Mouse (Mus musculus) leukemia stem cell, adult 10-12 weeks (primary cell): Measurements from ENCODE around the gene Rfxap. TPM values are rescaled to one million over a fixed set of nuclear protein-coding genes. Genes with fewer than 3 reads are reported as not detected.

Experiments
- polyA plus RNA-seq: library from polyadenylated mRNA; stranded (reverse); fragments of >175 nt; gene quantifications from 2 replicates; pipeline ENCODE4 v1.2.3, GENCODE M21; 2012; ENCODE audit warnings: low replicate concordance

The Rfxap gene
- polyA plus RNA-seq, result 41.6 and 67.5 TPM in 2 replicates

GRCm38 (mm10) chr3:54807666-54808217 is at the start of gene Rfxap:
Gene Rfxap (minus strand): TSS chr3:54807791.

GRCm38 (mm10) chr3:54755145-54756041 is 52.2 kb downstream of the Rfxap start, which contains the start of gene Smad9:
Gene Smad9 (plus strand): TSS chr3:54755582.

Other genes with a start within 250 kb of the Rfxap start
- 3.1 and 10.8 TPM in 2 replicates for gene Supt20, start 115.0 kb downstream of the Rfxap start, polyA plus RNA-seq
- gene Gm21958, start 93.4 kb downstream of the Rfxap start, polyA plus RNA-seq, result not detected in 2 replicates
- 6.1 and 22.6 TPM in 2 replicates for gene Exosc8, start 72.4 kb downstream of the Rfxap start, polyA plus RNA-seq
- gene Alg5, start 72.3 kb downstream of the Rfxap start, polyA plus RNA-seq, result 1.7 and 2.3 TPM in 2 replicates
- gene Smad9, start 52.2 kb downstream of the Rfxap start, polyA plus RNA-seq, result not detected in 2 replicates
- gene Sertm1, start 108.1 kb upstream of the Rfxap start, polyA plus RNA-seq, result not detected in 2 replicates
- 0.26 TPM in 1 of 2 replicates, not detected in the other for gene Ccna1, start 247.7 kb upstream of the Rfxap start, polyA plus RNA-seq